Mouse (Mus musculus): Measurements from ENCODE around the gene B3gat3. TPM values are rescaled to one million over a fixed set of nuclear protein-coding genes. Genes with fewer than 3 reads are reported as not detected.

B3gat3 gene
- total and polyA plus RNA-seq, 2 experiments from 2014 or later, result 89.3 to 99.6 TPM

GRCm38 (mm10) chr19:8880311-8881033, 39.7 kb upstream of the B3gat3 start, which contains the start of gene Uqcc3:
Uqcc3 (minus strand) TSS chr19:8880923.
- Histone ChIP-seq H3K27ac (ENCODE audit: low read depth, low read length) (peak within 1 kb of the TSS; percentile 85), H3K9me3 (ENCODE audit: low read length) (no peaks in the 10 kb centered on the region), H3K36me3 (ENCODE audit: insufficient read depth) (peaks cover 14% of the 10 kb centered on the region), H3K4me3 (ENCODE audit: low read depth, low read length) (peak within 1 kb of the TSS; percentile 80), H3K9ac (peak within 1 kb of the TSS; percentile 85), H3K27me3 (ENCODE audit: insufficient read depth, low read length) (no peaks in the 10 kb centered on the region), H3K4me1 (ENCODE audit: insufficient read depth) (0 out of 2 replicates have a peak, but pooled peaks cover 4% of the 10 kb centered on the region), H3K4me2 (ENCODE audit: low read depth) (peak within 1 kb of the TSS; percentile 87)
- WGBS, result under 1% methylated on average over 42 of the region's 42 CpGs
- TF ChIP-seq CTCF (IDR thresholded peaks at IDR 0.05; ENCODE audit: low read depth), result no peak
- ATAC-seq (peak; percentile 99), DNase-seq (peak; percentile 90)

- H3K36me3 ChIP-seq (ENCODE audit: insufficient read depth), result peaks cover 11% of the 10 kb centered on the region
- H3K9ac ChIP-seq, result peak overlapping the region; percentile 85
- H3K4me3 ChIP-seq (ENCODE audit: low read depth, low read length), result peak overlapping the region; percentile 80
- peak overlapping the region; percentile 85; the same call in 1 of the 2 replicates for H3K27ac ChIP-seq (ENCODE audit: low read depth, low read length)
- H3K9me3 ChIP-seq (ENCODE audit: low read length), result no peaks in the 10 kb centered on the region
- no peaks in the 10 kb centered on the region for H3K27me3 ChIP-seq (ENCODE audit: insufficient read depth, low read length)
- ATAC-seq (peak; percentile 12; the same call in 1 of the 2 replicates), DNase-seq (no peak)
- TF ChIP-seq CTCF (IDR thresholded peaks at IDR 0.05; ENCODE audit: low read depth), result no peak
- H3K4me2 ChIP-seq (ENCODE audit: low read depth), result peak overlapping the region; percentile 87
- 11% methylated on average over 3 of the region's 3 CpGs for WGBS
- 0 out of 2 replicates have a peak, but pooled peaks cover 4% of the 10 kb centered on the region for H3K4me1 ChIP-seq (ENCODE audit: insufficient read depth)
Observed at GRCm38 (mm10) chr19:8881034-8881392, 39.2 kb upstream of the B3gat3 start.

- no peak within 1 kb of the TSS for H3K4me2 ChIP-seq (ENCODE audit: low read depth)
- ATAC-seq (no peak), DNase-seq (no peak)
- no peak within 1 kb of the TSS for H3K9ac ChIP-seq
- H3K4me1 ChIP-seq (ENCODE audit: insufficient read depth), result peaks cover 9% of the 10 kb centered on the region; the same call in 1 of the 2 replicates
- H3K4me3 ChIP-seq (ENCODE audit: low read depth, low read length), result no peak within 1 kb of the TSS
- H3K9me3 ChIP-seq (ENCODE audit: low read length), result no peaks in the 10 kb centered on the region
- H3K27me3 ChIP-seq (ENCODE audit: insufficient read depth, low read length), result no peaks in the 10 kb centered on the region
- 72% methylated on average over 3 of the region's 3 CpGs for WGBS
- H3K36me3 ChIP-seq (ENCODE audit: insufficient read depth), result no peaks in the 10 kb centered on the region
- no peak within 1 kb of the TSS for H3K27ac ChIP-seq (ENCODE audit: low read depth, low read length)
- TF ChIP-seq CTCF (IDR thresholded peaks at IDR 0.05; ENCODE audit: low read depth), result no peak
Observed at GRCm38 (mm10) chr19:8883616-8884015, 36.6 kb upstream of the B3gat3 start, which contains the start of the genes Lbhd1 and Gm49403. Lbhd1 (plus strand) TSS chr19:8883732. Gm49403 (plus strand) TSS chr19:8883930.

- no peak for TF ChIP-seq CTCF (IDR thresholded peaks at IDR 0.05; ENCODE audit: low read depth)
- Histone ChIP-seq H3K27me3 (ENCODE audit: insufficient read depth, low read length) (no peaks in the 10 kb centered on the region), H3K36me3 (ENCODE audit: insufficient read depth) (0 out of 2 replicates have a peak, but pooled peaks cover 5% of the 10 kb centered on the region), H3K4me3 (ENCODE audit: low read depth, low read length) (no peak overlapping the region), H3K9me3 (ENCODE audit: low read length) (no peaks in the 10 kb centered on the region), H3K9ac (no peak overlapping the region), H3K27ac (ENCODE audit: low read depth, low read length) (no peak overlapping the region), H3K4me2 (ENCODE audit: low read depth) (peak overlapping the region; percentile 85; the same call in 1 of the 2 replicates), H3K4me1 (ENCODE audit: insufficient read depth) (peaks cover 5% of the 10 kb centered on the region; the same call in 1 of the 2 replicates)
- 56% methylated on average over 1 of the region's 1 CpGs for WGBS
- DNase-seq, result no peak
- no peak for ATAC-seq
Observed at GRCm38 (mm10) chr19:8886916-8887584, 33.1 kb upstream of the B3gat3 start.

- no peak for TF ChIP-seq CTCF (IDR thresholded peaks at IDR 0.05; ENCODE audit: low read depth)
Observed at GRCm38 (mm10) chr19:8887585-8888463, 32.4 kb upstream of the B3gat3 start.

More at GRCm38 (mm10) chr19:8887585-8888463, 32.4 kb upstream of the B3gat3 start:
- Histone ChIP-seq H3K4me2 (ENCODE audit: low read depth) (peak overlapping the region; percentile 85), H3K4me1 (ENCODE audit: insufficient read depth) (peaks cover 5% of the 10 kb centered on the region; the same call in 1 of the 2 replicates), H3K27ac (ENCODE audit: low read depth, low read length) (peak overlapping the region; percentile 85), H3K4me3 (ENCODE audit: low read depth, low read length) (peak overlapping the region; percentile 59), H3K36me3 (ENCODE audit: insufficient read depth) (0 out of 2 replicates have a peak, but pooled peaks cover 5% of the 10 kb centered on the region), H3K9ac (peak overlapping the region; percentile 63), H3K9me3 (ENCODE audit: low read length) (no peaks in the 10 kb centered on the region), H3K27me3 (ENCODE audit: insufficient read depth, low read length) (no peaks in the 10 kb centered on the region)
- ATAC-seq (no peak), DNase-seq (no peak)
- WGBS, result 15% methylated on average over 19 of the region's 19 CpGs

Measured in forebrain, postnatal 0 days (tissue).